Mouse (Mus musculus) neural tube, embryonic 10.5 days (tissue): ENCODE results near the gene Evpl.

Source experiments
- DNase-seq: peaks from one replicate; pipeline ENCODE4 v3.0.0-alpha.2; 2017; ENCODE audit warnings: low spot score; ENCODE audit errors: extremely low spot score

The Evpl gene

DNA sequence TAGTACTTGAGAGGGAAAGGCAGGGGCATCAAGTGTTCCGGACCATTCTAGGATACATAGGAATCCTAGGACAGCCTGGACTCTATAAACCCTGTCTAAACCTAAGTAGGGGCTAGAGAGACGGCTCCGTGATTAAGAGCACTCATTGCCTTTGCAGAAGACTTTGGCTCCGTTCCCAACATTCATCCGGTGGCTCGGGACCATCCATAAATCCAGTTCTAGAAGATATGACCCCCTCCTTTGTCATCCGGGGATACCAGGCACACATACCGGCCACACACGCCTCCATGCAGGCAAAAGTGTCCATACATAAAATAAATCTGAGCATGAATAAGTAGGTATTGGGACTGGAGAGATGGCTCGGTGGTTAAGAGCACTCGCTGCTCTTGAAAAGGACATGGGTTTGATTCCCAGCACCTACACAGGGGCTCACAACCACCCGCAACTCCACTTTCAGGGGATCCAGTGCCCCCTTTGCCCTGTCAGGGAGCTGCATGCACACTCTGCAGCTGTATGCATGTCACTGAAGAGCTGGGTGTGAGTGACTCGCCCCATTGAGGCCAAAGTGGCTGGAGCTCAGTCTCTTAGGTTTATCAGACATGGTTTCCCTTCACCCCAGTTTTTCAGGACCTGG lies 23.9 kb downstream of the Evpl start:
- no peak for DNase-seq

DNA sequence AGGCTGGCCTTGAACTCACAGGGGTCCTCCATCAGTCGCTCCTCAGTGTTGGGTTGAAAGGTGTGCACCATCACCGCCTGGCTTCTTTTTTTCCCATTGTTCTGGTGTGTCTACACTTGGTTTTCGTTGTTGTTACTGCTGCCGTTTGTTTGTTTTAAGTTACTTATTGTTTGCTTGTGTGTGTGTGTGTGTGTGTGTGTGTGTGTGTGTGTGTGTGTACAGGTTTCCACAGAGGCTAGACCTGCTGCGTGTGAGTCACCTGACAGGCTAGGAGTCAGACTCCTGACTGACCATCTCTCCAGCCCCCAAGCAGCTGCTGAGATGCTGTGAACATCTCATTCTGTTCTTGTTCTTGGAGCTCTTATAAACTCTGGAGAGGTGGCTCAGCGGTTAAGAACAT lies 25.0 kb downstream of the Evpl start:
- DNase-seq, result no peak

DNA sequence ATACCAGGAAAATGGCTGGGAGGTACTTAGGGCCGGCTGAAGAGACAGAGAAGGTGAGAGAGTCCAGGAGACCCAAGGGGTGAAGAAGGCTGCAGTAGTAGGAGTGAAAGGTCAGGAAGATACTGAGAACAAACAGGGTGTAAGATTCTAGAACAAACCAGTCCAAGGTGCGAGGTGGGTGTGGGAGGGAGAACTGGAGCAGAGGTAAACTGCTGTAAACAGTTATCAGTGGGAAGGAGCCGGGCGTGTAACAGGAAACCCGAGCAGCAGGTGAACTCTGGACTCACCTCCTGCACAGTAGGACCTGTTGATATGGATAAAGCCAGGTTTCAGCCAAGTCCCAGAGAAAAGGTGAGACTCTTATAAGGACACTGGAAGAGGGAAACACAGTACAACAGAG lies 27.2 kb downstream of the Evpl start:
- no peak for DNase-seq

DNA sequence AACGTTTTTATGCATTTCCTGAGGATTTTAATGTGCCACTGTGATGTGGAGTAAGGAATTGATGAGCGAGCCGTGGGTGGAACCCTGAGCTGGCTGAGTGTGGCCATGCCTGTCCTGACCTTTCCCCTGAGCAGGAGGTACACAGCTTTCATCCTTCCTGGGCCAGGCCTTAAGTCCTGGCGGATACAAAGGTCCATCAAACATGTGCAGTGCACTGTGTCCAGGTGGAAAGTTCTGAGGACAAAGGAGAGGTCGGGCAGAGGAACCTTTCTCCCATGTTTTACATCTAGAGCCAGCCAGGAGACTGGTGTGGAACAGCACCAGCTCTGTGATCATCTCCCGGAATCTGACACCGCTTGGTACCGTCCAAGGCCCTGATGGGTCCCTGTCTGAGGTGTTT lies 28.6 kb downstream of the Evpl start:
- no peak for DNase-seq

DNA sequence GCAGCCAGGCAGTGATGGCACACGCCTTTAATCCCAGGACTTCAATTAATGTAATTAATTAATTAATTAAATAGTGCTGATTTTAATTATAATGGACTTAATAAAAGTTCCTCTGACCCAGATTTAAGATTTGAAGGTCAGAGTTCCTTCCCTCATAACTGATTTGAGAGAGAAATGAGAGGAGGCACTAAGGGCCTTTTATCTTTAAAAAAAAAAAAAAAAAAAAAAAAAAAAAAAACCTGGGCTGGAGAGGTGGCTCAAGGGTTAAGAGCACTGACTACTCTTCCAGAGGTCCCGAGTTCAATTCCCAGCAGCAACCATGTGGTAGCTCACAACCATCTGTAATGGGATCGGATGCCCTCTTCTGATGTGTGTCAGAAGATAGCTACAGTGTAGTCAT lies 29.2 kb downstream of the Evpl start:
- no peak for DNase-seq

DNA sequence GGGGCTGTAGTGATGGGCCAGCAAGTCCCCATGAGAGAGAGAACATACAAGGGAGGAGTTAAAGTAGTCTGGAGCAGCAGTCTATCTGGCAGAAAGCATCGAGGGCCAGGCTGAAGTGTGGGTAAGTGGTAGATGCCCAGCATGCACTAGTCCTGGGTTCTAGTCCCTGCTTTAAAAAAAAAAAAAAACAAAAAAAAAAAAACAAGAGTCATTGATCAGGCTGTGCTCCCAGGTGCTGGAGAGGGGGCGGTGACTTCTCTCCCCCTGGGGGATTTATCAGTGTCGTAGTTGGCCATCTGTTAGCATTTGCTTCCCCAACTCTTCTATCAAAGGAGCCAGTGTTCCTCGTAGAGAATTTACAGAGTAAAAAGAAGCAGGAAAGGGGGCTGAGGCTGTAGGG lies 31.2 kb downstream of the Evpl start:
- no peak for DNase-seq

DNA sequence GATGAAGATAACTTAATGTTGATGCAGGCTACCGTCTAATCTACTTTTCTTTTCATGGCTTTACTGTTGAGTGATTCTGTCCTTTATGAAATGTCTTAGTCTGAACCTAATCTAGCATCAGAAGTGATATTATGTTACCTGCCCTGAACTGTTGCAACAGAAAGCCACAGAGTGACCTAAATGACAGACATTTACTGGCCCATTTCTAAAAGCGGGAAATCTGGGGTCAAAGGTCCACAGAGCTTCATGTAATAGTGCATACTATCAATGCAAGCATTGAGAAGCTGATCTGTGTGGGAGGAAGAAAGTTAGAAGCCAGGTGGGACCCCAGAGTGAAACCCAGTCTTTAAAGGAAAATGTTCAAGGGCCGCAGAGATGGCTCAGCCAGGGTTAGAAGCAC lies 34.7 kb downstream of the Evpl start:
- no peak for DNase-seq

DNA sequence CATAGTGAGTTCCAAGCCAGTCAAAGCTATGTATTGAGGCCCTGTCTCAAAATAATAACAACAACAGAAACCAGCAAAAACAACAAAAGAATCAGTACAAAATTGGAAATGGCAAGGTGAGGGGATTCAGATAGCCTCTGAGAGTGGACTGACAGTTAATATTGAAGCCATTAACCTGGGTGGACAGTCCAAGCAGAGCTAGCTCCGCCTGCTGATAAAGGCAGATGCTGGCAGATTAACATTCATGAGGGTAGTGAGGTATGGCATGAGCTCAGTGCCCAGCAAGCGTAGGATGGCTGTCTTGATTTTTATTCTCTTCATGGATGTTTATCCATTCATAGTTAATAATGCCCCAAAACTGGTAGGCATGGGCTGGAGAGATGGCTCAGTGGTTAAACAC lies 36.7 kb downstream of the Evpl start:
- DNase-seq, result no peak

DNA sequence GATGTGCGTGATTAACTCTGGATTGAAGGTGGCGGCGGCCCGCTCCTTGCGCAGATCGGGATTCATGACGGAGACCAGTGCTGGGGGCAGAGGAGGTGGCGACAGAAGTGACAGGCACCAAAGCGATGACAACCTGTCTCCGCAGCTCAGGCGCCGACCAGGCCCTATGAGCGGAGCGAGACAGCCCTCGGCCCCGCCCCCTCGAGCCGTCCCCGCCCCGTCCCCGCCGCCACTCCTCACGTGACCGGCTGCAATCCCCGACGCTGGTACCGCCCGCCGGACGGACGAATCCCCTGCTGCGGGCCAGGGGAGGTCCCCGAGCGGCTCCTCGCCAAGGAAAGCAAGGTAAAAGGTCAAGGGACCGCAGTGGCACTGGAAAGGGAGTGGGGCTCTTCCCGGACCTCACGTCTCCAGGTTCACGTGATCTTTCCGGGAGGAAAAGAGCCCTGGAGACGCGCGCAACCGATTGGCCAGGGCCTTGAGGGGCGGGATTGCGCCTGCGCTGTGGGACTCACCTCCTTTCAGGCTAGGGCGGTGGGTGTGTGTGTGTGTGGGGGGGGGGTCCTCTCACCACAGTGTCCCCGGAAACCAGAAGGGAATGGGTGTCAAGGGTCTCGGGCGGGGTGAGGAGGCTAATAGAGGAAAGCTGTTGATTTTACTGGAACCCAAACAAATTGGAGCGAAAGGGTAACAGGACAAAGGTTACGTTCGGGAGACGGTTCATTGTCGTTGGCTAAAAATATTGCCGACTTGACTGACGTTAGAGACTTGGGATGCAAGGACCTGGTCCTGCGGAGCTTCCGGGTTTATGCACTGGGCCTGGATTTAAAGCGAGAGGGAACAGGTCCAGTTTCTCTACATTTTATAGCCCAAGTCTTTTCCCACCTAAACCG lies 39.0 kb downstream of the Evpl start, which contains the start of the genes Ten1 and Acox1:
Gene Ten1 (plus strand): TSS at position 217 of the 893 bp plus-strand sequence.
Gene Acox1 (minus strand): TSS at position 407 of the 893 bp plus-strand sequence.
- peak; percentile 99 for DNase-seq

DNA sequence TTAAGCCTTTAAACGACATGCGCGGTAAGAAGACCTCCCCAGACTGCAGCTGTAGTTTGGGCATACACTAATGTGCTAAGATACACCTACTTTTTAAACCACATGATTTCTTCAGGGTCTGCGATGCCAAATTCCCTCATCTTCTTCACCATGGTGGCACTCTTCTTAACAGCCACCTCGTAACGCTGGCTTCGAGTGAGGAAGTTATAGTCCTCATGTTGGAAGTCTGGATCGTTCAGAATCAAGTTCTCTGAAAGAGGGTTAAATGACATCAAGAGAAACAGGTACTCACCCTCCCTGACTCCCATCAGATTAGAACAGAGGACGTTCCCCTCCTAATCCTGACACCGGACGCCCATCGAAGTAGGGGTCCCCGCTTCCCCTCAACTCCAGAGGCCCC lies 39.7 kb downstream of the Evpl start:
- no peak for DNase-seq

DNA sequence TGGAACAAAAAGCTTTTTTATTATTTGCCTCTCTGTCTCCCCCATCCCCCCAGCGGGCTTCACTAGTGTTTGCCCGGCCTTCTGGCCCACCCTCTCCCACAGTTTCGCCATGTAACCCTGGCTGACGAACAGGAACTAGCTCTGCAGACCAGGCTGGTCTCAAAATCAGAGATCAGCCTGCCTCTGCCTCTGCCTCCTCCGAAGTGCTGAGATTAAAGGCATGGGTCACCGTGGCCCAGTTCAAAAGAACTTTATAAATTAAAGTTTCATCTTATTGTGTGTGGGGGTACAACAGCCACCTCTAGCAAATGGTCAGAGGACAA lies 40.3 kb downstream of the Evpl start:
- DNase-seq, result no peak

DNA sequence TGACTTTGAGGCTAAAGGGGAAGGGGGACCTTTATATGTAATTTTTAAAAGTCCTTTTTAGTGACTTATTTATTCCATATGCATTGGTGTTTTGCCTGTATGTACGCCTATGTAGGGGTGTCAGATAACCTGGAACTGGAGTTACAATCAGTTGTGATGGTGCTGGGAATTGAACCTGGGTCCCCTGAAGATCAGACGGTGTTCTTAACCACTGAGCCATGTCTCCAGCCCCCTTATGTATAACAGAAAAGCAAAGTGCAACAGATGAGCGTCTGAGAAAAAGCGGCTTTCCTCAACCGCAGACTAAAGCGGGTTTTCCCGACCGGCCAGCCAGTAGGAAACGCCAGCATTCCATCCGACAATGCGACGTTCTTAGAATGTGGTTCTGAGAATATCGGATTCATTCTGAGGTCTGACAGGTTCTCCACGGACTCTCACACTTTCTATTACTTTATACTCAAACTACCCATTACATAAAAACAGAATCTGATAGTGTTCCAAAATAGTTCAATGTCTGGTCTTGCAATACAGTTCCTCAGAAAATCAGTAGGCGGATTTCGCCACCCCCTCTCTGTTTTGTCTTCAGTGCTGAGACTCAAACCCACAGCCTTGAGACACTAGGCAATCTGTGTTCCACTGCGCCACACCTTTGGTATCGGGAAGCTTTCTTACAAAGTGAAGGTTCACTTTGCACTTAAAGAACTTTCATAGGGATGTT lies 40.9 kb downstream of the Evpl start:
- DNase-seq, result no peak

DNA sequence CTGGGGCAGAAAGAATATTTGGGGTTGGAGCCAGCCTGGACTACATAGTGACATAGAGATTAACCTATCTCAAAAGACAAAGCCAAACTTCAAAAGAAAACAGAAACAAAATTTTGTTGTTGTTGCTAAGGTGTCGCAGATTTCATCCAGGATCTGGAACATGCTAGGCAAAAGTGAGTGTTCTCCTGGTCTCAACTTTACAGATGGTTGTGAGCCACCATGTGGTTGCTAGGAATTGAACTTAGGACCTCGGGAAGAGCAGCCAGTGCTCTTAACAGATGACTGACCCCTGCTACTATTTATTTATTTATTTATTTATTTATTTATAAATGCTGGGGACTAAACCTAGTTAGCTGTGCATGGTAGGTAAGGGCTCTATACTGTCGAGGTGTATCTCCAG lies 41.5 kb downstream of the Evpl start:
- no peak for DNase-seq

DNA sequence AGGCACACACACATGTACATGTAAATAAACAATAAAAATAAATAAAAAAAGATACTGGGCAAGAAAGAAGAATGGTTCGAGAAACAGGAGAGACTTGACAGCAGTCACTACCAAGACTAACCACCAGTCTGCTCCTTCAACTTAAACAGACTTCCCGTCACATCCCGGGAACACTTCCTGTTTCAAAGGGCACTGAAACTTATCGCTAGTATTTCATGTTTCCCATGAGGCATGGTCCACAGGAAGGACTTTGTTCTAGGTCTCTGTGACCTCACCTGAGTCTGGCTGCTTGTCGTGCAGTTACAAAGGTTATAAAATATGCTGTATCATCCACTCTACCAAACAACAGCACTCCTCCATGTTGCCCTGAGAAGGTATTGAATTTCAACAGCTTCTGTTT lies 42.6 kb downstream of the Evpl start:
- no peak for DNase-seq

DNA sequence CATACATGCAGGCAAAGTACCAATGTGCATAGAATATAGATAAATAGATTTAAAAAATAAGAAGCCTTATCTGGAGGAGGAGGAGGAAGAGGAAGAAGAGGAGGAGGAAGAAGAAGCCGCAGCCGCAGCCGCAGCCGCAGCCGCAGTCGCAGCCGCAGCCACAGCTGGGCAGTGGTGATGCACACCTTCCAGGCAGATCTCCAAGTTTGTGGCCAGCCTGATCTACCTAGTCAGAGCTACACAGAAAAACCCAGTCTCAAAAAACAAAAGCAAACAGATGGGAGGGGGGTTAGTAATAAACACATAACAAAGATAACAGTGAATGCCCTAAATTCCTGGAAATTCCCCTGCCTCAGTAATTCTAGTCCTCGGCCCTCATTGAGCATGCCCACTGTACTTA lies 43.3 kb downstream of the Evpl start:
- no peak for DNase-seq

DNA sequence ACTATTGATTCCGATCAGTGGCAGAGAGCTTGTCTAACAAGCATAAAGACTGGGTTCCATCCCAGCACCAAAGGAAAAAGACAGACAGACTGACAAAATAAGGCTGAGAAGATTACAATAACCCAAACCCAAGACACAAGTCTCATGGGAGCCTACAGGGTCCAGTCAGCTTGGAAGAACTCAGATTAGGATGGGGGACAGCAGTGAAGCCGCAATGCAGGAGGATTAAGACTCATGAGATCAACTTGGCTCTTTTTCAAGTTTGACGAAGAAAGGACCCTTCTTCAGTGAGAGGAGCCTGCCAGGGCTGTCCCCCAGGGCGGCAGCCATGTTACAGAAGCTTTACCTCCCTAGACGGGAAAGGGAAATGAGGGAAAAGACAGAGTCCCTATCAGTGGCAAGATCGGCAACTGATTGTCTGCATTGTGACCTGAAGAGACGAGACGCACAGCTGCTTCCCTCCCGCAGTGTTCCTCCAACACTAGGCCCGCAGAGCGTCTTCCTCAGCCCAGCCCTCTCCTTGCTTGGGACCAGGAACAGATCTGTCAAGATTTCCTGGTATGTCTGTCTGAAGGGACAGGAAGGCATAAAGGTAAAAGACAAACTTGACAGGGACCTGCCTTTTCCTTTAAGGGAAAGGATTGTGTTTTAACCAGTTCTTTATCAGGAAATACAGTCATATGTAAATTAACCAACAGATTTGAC lies 50.5 kb downstream of the Evpl start:
- DNase-seq, result no peak

DNA sequence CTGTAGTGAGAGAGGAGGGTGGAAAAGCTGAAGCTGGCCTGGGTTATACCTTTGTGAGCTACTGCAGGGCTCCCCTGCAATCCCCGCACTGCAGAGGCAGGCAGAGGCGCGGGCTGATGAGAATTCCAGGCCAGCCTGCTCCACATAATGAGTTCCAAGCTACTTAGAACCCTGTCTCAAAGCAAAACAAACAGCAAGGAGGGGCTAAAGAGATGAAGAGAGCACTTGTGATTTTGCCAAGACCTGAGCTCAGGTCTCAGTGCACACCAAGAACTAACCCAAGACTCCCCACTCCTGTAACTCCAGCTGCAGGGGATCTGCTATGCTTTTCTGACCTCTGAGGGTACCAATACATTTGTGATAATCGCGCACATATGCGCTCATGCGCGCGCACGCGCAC lies 51.5 kb downstream of the Evpl start:
- no peak for DNase-seq

DNA sequence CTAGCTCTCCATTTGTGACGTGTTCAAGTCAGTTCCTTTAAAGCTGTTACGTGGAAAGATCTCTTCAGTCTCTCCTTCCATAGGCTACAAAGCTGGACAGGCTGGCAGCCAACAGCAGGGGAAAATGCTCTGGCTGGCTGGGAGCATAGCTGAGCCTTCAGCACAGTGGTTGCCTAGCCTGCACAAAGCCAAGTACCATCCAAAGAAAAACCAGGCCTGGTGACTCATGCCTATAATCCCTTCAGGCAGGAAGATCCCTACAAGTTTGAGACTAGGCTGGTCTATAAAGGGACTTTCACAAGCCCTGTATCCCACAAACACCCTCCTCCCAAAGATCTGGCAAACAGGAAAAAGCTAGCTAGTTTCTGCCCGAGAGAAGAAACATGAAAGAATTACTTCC lies 52.0 kb downstream of the Evpl start:
- DNase-seq, result no peak

DNA sequence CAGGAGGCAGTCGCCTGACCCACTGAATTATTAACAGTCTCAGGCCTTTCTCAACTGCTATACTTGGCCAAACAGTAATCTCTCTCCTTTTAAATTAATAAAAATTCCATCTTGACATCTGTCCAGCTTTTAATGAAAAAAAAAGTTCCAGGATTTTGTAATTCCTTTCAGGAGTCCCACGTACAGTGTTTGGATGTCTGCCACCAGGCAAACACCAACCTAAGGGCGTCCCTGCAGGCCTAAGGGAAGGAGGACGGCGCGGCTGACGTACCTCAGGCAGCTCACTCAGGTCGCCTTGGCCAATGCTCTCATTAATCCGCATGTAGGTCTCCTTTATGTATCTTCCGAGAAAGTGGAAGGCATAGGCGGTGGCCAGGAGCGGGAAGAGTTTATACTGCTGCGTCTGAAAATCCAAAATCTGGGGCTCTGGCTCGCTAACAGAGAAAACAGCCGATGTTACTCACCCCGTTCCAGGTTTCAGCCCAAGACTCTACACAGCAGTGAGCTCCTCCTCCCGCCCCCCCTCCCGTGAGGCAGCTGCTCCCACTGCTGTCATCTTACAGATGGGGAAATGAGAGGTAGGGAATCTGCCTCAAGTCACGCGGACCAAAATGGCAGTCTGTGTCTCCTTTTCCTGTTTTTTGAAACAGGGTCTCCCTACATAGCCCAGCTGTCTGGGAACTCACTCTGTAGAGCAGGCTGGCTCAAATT lies 59.3 kb downstream of the Evpl start:
- no peak for DNase-seq

DNA sequence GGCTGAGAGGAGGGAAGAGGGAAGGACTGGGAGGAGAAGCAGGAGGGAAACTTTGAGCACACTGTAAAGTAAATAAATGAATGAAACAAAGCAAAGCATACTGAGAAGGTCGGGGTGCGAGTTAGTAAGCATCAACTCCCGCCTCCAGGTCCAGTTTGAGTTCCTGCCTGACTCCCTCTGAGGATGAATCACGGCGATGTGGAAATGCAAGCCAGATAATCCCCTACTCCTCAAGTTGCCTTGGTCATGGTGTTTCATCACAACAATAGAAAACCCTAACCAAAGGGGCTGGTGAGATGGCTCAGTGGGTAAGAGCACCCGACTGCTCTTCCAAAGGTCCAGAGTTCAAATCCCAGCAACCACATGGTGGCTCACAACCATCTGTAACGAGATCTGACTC lies 61.9 kb downstream of the Evpl start:
- DNase-seq, result no peak

DNA sequence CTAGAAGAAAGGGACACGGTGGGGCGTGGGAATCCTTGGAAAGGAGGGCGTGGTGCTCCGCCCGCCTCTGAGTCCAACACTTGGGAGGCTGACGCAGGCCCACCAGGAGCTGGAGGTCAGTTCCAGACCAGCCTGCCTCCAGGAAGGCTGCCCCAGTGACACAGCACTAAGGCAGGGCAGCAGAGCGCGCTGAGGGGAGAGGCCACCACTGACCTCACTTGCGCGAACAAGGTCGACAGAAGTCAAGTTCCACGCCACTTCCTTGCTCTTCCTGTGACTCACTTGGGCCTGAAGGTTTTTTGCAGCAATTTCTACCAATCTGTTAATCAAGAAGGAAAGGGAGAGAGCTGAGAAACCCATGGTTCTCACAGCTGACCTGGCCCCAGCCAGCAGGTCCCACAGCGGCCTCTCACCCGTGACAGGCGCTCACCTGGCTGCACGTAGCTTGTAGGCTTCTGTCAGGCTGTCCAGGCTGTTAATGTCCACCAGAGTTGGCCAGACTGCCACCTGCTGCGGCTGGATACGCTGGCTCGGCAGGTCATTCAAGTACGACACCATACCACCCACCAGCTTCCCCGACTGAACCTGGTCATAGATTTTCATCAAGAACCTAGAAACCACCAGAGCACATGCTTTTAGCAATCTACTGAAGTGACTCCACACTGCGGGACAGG lies 63.0 kb downstream of the Evpl start:
- no peak for DNase-seq
